Mouse (Mus musculus): ENCODE measurements around the gene Esr2. TPM values are rescaled to one million over a fixed set of nuclear protein-coding genes. Genes with fewer than 3 reads are reported as not detected.
"Not testable (repeated sequence)": the region's sequence is repeated elsewhere in the genome, so short reads cannot be mapped to it uniquely, and the experiment has no call there.

The Esr2 gene
- total RNA-seq, 2 experiments from 2014 or later, result 0.08 to 0.13 TPM

- no peak for DNase-seq
- H3K4me3 ChIP-seq, result no peak overlapping the region
- intact Hi-C loops (cut with DNase I), result loop anchor here (5.0 kb wide), 1 partner anchor 234 kb away; no protein-coding TSS in a partner anchor
- TF ChIP-seq CTCF (IDR thresholded peaks at IDR 0.05), result no peak
- no peak overlapping the region for H3K27ac ChIP-seq
Observed at GRCm38 (mm10) chr12:76186473-76186872, 9.4 kb upstream of the Esr2 start.

- no peak overlapping the region for H3K27ac ChIP-seq
- TF ChIP-seq CTCF (IDR thresholded peaks at IDR 0.05), result no peak
- H3K4me3 ChIP-seq, result no peak overlapping the region
- intact Hi-C loops (cut with DNase I), result loop anchor here (5.0 kb wide), 1 partner anchor 233 kb away; no protein-coding TSS in a partner anchor
- DNase-seq, result no peak
Observed at GRCm38 (mm10) chr12:76185167-76185816, 8.2 kb upstream of the Esr2 start.

GRCm38 (mm10) chr12:76184271-76184670 lies 7.2 kb upstream of the Esr2 start:
- no peak overlapping the region for H3K4me3 ChIP-seq
- intact Hi-C loops (cut with DNase I), result no loop called here
- no peak for TF ChIP-seq CTCF (IDR thresholded peaks at IDR 0.05)
- no peak overlapping the region for H3K27ac ChIP-seq
- no peak for DNase-seq

GRCm38 (mm10) chr12:76182831-76183230 lies 5.8 kb upstream of the Esr2 start:
- Histone ChIP-seq H3K4me3 (no peak overlapping the region), H3K27ac (no peak overlapping the region)
- no peak for DNase-seq
- intact Hi-C loops (cut with DNase I), result no loop called here
- TF ChIP-seq CTCF (IDR thresholded peaks at IDR 0.05), result no peak

DNA sequence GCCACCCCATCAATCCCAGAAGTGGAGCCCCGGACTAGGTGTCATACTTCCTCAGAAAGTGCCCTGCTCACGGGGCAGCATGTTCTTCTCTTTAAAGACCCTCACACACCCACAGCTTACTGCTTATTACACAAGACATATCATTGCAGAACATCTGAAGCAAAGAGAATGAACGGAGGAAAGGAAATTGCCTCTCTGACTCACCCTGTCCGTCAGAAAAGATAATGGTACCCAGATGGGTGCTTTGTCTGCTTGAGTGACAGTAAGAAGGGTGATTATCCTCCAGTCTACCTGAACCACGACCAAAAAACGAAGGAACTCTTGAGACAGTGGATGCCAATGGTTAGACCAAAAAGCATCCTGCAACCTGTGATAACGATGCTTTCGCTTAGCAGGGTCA lies 4.4 kb upstream of the Esr2 start:
- Histone ChIP-seq H3K27ac (no peak overlapping the region), H3K4me3 (no peak overlapping the region)
- intact Hi-C loops (cut with DNase I), result no loop called here
- no peak for TF ChIP-seq CTCF (IDR thresholded peaks at IDR 0.05)
- no peak for DNase-seq

DNA sequence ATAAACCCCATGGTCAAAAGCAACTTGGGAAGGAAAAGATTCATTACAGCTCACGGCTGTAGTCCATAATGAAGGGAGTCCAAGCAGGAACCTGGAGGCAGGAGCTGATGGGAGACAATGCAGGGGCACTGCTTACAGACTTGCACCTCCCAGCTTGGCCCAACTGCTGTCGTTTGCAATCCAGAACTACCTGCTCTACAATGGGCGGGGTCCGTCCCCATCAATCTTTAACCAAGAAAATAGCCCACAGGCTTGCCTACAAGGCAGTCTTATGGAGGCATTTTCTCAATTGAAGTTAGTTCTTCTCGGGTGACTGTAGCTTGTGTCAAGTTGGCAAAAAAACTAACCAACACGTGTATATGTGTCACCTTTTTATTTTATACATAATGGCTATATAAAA lies 3.4 kb upstream of the Esr2 start:
- intact Hi-C loops (cut with DNase I), result no loop called here
- no peak for DNase-seq
- no peak for TF ChIP-seq CTCF (IDR thresholded peaks at IDR 0.05)
- Histone ChIP-seq H3K4me3 (no peak overlapping the region), H3K27ac (no peak overlapping the region)

- intact Hi-C loops (cut with DNase I), result loop anchor here (5.0 kb wide), 1 partner anchor 42 kb away; no protein-coding TSS in a partner anchor
- no peak overlapping the region for H3K4me3 ChIP-seq
- TF ChIP-seq CTCF (IDR thresholded peaks at IDR 0.05), result no peak
Observed at GRCm38 (mm10) chr12:76179527-76179926, 2.5 kb upstream of the Esr2 start.

GRCm38 (mm10) chr12:76179051-76179450 lies 2.0 kb upstream of the Esr2 start:
- H3K4me3 ChIP-seq, result no peak overlapping the region
- intact Hi-C loops (cut with DNase I), result loop anchor here (5.0 kb wide), 1 partner anchor 42 kb away; no protein-coding TSS in a partner anchor
- no peak for DNase-seq
- no peak for TF ChIP-seq CTCF (IDR thresholded peaks at IDR 0.05)
- no peak overlapping the region for H3K27ac ChIP-seq

More at GRCm38 (mm10) chr12:76179527-76179926, 2.5 kb upstream of the Esr2 start:
- no peak overlapping the region for H3K27ac ChIP-seq
- no peak for DNase-seq

DNA sequence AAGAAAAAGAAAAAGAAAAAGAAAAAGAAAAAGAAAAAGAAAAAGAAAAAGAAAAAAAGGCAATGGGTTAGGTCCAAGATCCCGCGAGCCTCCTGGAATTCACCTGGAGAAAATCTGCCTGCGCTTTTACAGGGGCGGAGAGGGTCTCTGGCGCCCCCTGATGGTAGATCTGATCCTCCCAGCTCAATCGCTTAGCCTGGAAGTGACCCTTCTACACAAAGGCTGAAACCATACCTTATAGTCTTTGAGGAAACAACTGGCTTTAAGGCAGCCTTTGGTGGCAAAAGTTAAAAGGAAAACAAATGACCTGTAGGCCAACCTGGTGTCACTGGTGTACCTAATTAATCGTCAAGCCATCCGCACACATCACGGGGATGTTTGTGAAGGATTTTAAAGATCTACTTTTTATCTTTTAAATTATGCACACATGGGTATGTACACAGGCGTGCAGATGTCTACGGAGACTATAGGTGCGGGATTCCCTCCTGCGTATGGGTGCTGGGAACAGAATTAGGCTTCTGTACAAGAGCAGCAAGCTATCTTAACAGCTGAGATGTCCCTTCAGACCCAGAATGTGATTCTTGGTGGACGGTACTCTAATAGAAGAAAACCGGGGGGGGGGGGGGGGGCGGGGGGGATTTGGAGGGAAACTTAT lies 932 bp upstream of the Esr2 start:
- no peak overlapping the region for H3K27ac ChIP-seq
- H3K4me3 ChIP-seq, result peak overlapping the region; percentile 73
- peak; percentile 78 for DNase-seq
- intact Hi-C loops (cut with DNase I), result loop anchor here (1.0 to 5.0 kb wide), 2 partner anchors 41 to 162 kb away; no protein-coding TSS in a partner anchor
- peak; percentile 90 for TF ChIP-seq CTCF (IDR thresholded peaks at IDR 0.05)

DNA sequence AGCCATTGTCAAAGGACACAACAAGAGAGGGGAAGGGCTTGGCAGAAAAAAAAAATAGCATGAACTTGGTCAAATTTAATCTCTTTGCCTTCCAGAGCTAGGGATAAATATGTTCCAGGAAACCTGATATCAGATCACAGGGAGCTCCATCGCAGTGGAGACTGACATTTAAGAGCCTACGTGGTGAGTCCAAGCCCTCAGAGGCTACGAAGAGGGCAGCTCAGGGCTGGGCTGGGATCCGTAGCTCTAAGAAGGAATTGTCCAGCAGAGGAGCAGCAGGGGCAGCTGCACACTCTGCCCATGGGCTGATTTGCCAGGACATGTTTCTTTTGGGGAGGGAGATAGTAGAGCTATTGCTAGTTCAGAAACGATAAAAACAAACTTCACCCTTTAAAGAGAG lies 11.4 kb downstream of the Esr2 start:
- intact Hi-C loops (cut with DNase I), result no loop called here
- peak; percentile 64 for DNase-seq
- Histone ChIP-seq H3K27ac (peak overlapping the region; percentile 75), H3K4me3 (no peak overlapping the region)
- TF ChIP-seq CTCF (IDR thresholded peaks at IDR 0.05), result no peak

- H3K27ac ChIP-seq; intact Hi-C loops (cut with DNase I); DNase-seq: not testable (repeated sequence)
- peak overlapping the region; percentile 44 for H3K4me3 ChIP-seq
Observed at GRCm38 (mm10) chr12:76152389-76152788, 24.7 kb downstream of the Esr2 start.

GRCm38 (mm10) chr12:76136701-76137100 lies 40.4 kb downstream of the Esr2 start:
- intact Hi-C loops (cut with DNase I), result loop anchor here (5.0 kb wide), 1 partner anchor 41 kb away; the partner anchor contains the start of gene Esr2
- Histone ChIP-seq H3K27ac (no peak overlapping the region), H3K4me3 (no peak overlapping the region)
- no peak for DNase-seq
- TF ChIP-seq CTCF (IDR thresholded peaks at IDR 0.05), result no peak

DNA sequence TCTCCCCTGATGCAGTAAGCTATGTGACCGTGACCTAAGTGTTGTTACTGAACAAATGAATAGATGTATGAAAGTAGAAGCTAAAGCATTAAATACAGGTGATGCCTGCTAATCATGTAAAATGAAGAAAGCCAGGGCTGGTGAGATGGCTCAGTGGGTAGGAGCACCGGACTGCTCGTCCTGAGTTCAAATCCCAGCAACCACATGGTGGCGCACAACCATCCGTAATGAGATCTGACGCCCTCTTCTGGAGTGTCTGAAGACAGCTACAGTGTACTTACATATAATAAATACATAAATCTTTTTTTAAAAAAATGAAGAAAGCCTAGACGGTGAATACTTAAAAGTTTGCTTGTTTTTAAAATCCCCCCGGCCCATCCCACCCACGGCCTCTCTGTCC lies 44.0 kb downstream of the Esr2 start:
- H3K27ac ChIP-seq; DNase-seq; H3K4me3 ChIP-seq; intact Hi-C loops (cut with DNase I): not testable (repeated sequence)
